Mouse (Mus musculus): ENCODE data around the gene Dapk3.

Gene Dapk3

GRCm38 (mm10) chr10:81182336-81183333 lies at the start of gene Dapk3:
TSS of gene Dapk3 (plus strand) at chr10:81183005.
- DNase-seq (ENCODE audit: low read depth, low spot score) = peak; percentile 100

GRCm38 (mm10) chr10:81134181-81134587 lies 48.6 kb upstream of the Dapk3 start:
- peak; percentile 79 for DNase-seq (ENCODE audit: low read depth, low spot score)

- peak; percentile 52 for DNase-seq (ENCODE audit: low read depth, low spot score)
Observed at GRCm38 (mm10) chr10:81134966-81135681, 47.7 kb upstream of the Dapk3 start, which contains the start of gene Zbtb7a. TSS of gene Zbtb7a (plus strand) at chr10:81135220.

GRCm38 (mm10) chr10:81135831-81136705 lies 46.7 kb upstream of the Dapk3 start:
- DNase-seq (ENCODE audit: low read depth, low spot score) = peak; percentile 57

- no peak for DNase-seq (ENCODE audit: low read depth, low spot score)
Observed at GRCm38 (mm10) chr10:81136706-81137231, 46.0 kb upstream of the Dapk3 start.

- peak; percentile 99 for DNase-seq (ENCODE audit: low read depth, low spot score)
Observed at GRCm38 (mm10) chr10:81137252-81138130, 45.3 kb upstream of the Dapk3 start.

- peak; percentile 65 for DNase-seq (ENCODE audit: low read depth, low spot score)
Observed at GRCm38 (mm10) chr10:81138131-81138782, 44.5 kb upstream of the Dapk3 start.

- no peak for DNase-seq (ENCODE audit: low read depth, low spot score)
Observed at GRCm38 (mm10) chr10:81138821-81139528, 43.8 kb upstream of the Dapk3 start.

- DNase-seq (ENCODE audit: low read depth, low spot score) = no peak
Observed at GRCm38 (mm10) chr10:81139529-81139846, 43.3 kb upstream of the Dapk3 start.

GRCm38 (mm10) chr10:81140005-81140404 lies 42.8 kb upstream of the Dapk3 start:
- DNase-seq (ENCODE audit: low read depth, low spot score) = no peak

GRCm38 (mm10) chr10:81140717-81141454 lies 41.9 kb upstream of the Dapk3 start:
- peak; percentile 69 for DNase-seq (ENCODE audit: low read depth, low spot score)

GRCm38 (mm10) chr10:81141455-81142210 lies 41.2 kb upstream of the Dapk3 start:
- DNase-seq (ENCODE audit: low read depth, low spot score) = peak; percentile 82

- DNase-seq (ENCODE audit: low read depth, low spot score) = no peak
Observed at GRCm38 (mm10) chr10:81142551-81142981, 40.2 kb upstream of the Dapk3 start.

GRCm38 (mm10) chr10:81143157-81143633 lies 39.6 kb upstream of the Dapk3 start:
- no peak for DNase-seq (ENCODE audit: low read depth, low spot score)

- no peak for DNase-seq (ENCODE audit: low read depth, low spot score)
Observed at GRCm38 (mm10) chr10:81143845-81144437, 38.9 kb upstream of the Dapk3 start.

GRCm38 (mm10) chr10:81144667-81145066 lies 38.1 kb upstream of the Dapk3 start:
- DNase-seq (ENCODE audit: low read depth, low spot score) = no peak

- DNase-seq (ENCODE audit: low read depth, low spot score) = no peak
Observed at GRCm38 (mm10) chr10:81145307-81145706, 37.5 kb upstream of the Dapk3 start.

Measured in R1 (cell line).